Mouse (Mus musculus) bone marrow macrophage, adult 2 months (primary cell): Measurements from ENCODE around the gene Diaph2.

Experiments used
- CTCF ChIP-seq: IDR thresholded peaks from 2 replicates; pipeline ENCODE4 v1.5.1; 2012; ENCODE audit warnings: low read depth, mild to moderate bottlenecking, low read length, moderate library complexity
- POLR2A ChIP-seq: IDR thresholded peaks from 2 replicates; pipeline ENCODE4 v1.6.1; 2012; ENCODE audit warnings: mild to moderate bottlenecking, low read depth, low read length, borderline replicate concordance

GRCm38 (mm10) chrX:130265707-130266106, 516.2 kb downstream of the Diaph2 start:
- TF ChIP-seq CTCF (no peak), POLR2A (no peak)
